ENCODE assay signal across 8 mouse cellular contexts in the genomic region with DNA sequence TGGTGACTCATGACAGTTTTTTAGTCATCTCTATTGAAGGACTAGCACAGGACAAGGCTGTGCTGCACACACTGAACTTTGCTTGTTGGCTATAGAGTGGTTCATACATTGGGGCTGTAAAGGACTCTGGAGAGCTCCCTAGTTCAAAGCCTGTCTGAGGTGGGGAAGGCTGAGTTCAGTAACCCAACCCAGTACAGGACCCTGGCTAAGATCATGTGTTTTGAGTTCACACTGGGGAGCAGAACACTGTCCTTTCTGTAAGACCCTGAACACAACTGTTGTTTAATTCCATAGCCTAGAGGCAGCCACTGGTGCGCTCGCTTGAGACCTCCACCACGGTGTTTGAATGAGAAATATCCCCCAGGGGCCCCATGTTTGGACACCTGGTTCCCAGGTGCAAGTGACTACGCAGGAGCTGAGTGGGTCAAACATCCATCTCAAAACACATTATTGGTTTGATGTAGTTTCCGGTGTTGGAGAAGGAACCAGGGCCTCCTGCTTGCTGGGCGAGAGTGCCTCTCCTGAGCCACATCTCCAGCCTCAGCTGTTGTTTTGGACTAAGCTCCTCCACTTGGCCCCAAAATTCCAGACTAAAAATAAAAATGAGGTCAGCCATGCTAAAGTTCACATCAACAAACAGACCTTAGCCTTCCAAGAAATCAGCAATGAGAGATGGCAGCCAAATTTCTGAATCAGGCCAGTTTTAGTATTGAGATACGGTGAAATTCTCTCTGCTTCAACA. TPM values are rescaled to one million over a fixed set of nuclear protein-coding genes. Genes with fewer than 3 reads are reported as not detected.
DNase-seq lines count a peak whose midpoint lies in the region; ATAC-seq and TF ChIP-seq lines count a peak whose summit lies in the region.

No protein-coding gene starts in this region.

- ATAC-seq in embryonic facial prominence, embryonic 15.5 days (ENCODE audit: insufficient number of reproducible peaks, low FRiP score, low TSS enrichment, low read depth): no peak
- ATAC-seq in intestine, postnatal 0 days: 0 out of 2 replicates have a peak, but pooled peaks have one; percentile 11
- no peak for ATAC-seq in hindbrain, embryonic 14.5 days (ENCODE audit: low FRiP score)

- peak overlapping the region; percentile 63 for H3K27ac ChIP-seq in embryonic facial prominence, embryonic 15.5 days (replicated peaks)
- H3K27ac ChIP-seq in intestine, postnatal 0 days (ENCODE audit: low read depth, low read length): peak overlapping the region; percentile 35
- H3K27ac ChIP-seq in hindbrain, embryonic 14.5 days: no peak overlapping the region

- 56% methylated on average over 7 of the region's 7 CpGs for whole genome bisulfite sequencing in embryonic facial prominence, embryonic 15.5 days
- WGBS in intestine, postnatal 0 days: 67% methylated on average over 7 of the region's 7 CpGs
- 85% methylated on average over 7 of the region's 7 CpGs for WGBS in hindbrain, embryonic 14.5 days

- H3K4me1 ChIP-seq in embryonic facial prominence, embryonic 15.5 days: peaks cover 7% of the 10 kb centered on the region; the same call in 1 of the 2 replicates
- H3K4me1 ChIP-seq in intestine, postnatal 0 days (replicated peaks; ENCODE audit: control insufficient read depth, insufficient read depth, low read length): 0 out of 2 replicates have a peak, but pooled peaks cover 7% of the 10 kb centered on the region
- no peaks in the 10 kb centered on the region for H3K4me1 ChIP-seq in hindbrain, embryonic 14.5 days (replicated peaks; ENCODE audit: control insufficient read depth, insufficient read depth, low read length)

- DNase-seq in embryo, embryonic 11 days: peak; percentile 22
- DNase-seq in embryo, embryonic 10.5 days (ENCODE audit: low spot score): no peak
- DNase-seq in lung, postnatal 25 days (ENCODE audit: low spot score): peak; percentile 60
- no peak for DNase-seq in hindbrain, embryonic 14.5 days (ENCODE audit: low spot score)
- DNase-seq in frontal cortex, postnatal 14 days (ENCODE audit: low spot score in 2 of 2): no peak
- DNase-seq in natural killer cell, adult 2 months (ENCODE audit: low spot score in 2 of 2): no peak

- no peak overlapping the region for H3K4me3 ChIP-seq in embryonic facial prominence, embryonic 15.5 days (replicated peaks)
- no peak overlapping the region for H3K4me3 ChIP-seq in intestine, postnatal 0 days (ENCODE audit: low read depth, low read length)
- no peak overlapping the region for H3K4me3 ChIP-seq in hindbrain, embryonic 14.5 days (replicated peaks; ENCODE audit: low read length)

- H3K9ac ChIP-seq in embryonic facial prominence, embryonic 15.5 days: no peak overlapping the region
- no peak overlapping the region for H3K9ac ChIP-seq in intestine, postnatal 0 days (ENCODE audit: low read depth, low read length)
- no peak overlapping the region for H3K9ac ChIP-seq in hindbrain, embryonic 14.5 days

- TF ChIP-seq CTCF in intestine, postnatal 0 days (IDR thresholded peaks at IDR 0.05; ENCODE audit: low read depth): no peak

- no peaks in the 10 kb centered on the region for H3K36me3 ChIP-seq in embryonic facial prominence, embryonic 15.5 days
- H3K36me3 ChIP-seq in intestine, postnatal 0 days (ENCODE audit: control insufficient read depth, insufficient read depth): no peaks in the 10 kb centered on the region
- no peaks in the 10 kb centered on the region for H3K36me3 ChIP-seq in hindbrain, embryonic 14.5 days (replicated peaks; ENCODE audit: control insufficient read depth, insufficient read depth)

- H3K27me3 ChIP-seq in embryonic facial prominence, embryonic 15.5 days: no peaks in the 10 kb centered on the region
- no peaks in the 10 kb centered on the region for H3K27me3 ChIP-seq in intestine, postnatal 0 days (replicated peaks; ENCODE audit: control insufficient read depth, insufficient read depth, low read length)
- no peaks in the 10 kb centered on the region for H3K27me3 ChIP-seq in hindbrain, embryonic 14.5 days (ENCODE audit: control insufficient read depth, insufficient read depth, low read length)

- no peak overlapping the region for H3K4me2 ChIP-seq in embryonic facial prominence, embryonic 15.5 days (replicated peaks)
- H3K4me2 ChIP-seq in intestine, postnatal 0 days (replicated peaks; ENCODE audit: low read depth): peak overlapping the region; percentile 1
- H3K4me2 ChIP-seq in hindbrain, embryonic 14.5 days (replicated peaks): no peak overlapping the region

- H3K9me3 ChIP-seq in embryonic facial prominence, embryonic 15.5 days (replicated peaks): no peaks in the 10 kb centered on the region
- no peaks in the 10 kb centered on the region for H3K9me3 ChIP-seq in intestine, postnatal 0 days (ENCODE audit: control insufficient read depth)
- no peaks in the 10 kb centered on the region for H3K9me3 ChIP-seq in hindbrain, embryonic 14.5 days (ENCODE audit: control insufficient read depth, low read length)

RNA-seq across cellular contexts. Expression of gene Vps26c, which starts 10.0 kb away (rescaled TPM):
- 55.8 and 56.1 TPM in 2 replicates for polyA plus RNA-seq in embryonic facial prominence, embryonic 15.5 days (2015; fragmentation: Nextera tagmentation; extraction: Ambion mirVana)
- 36.6 and 46.7 TPM in 2 replicates for polyA plus RNA-seq in intestine, postnatal 0 days (2015; fragmentation: Nextera tagmentation; extraction: Ambion mirVana)
- 85.4 and 89.2 TPM in 2 replicates for polyA plus RNA-seq in hindbrain, embryonic 14.5 days (2014; fragmentation: Nextera tagmentation; extraction: Ambion mirVana)

RNA-seq across cellular contexts. Expression of gene Dyrk1a, which starts 33.2 kb away (rescaled TPM):
- polyA plus RNA-seq in embryonic facial prominence, embryonic 15.5 days (2015; fragmentation: Nextera tagmentation; extraction: Ambion mirVana): 9.1 and 9.7 TPM in 2 replicates
- polyA plus RNA-seq in intestine, postnatal 0 days (2015; fragmentation: Nextera tagmentation; extraction: Ambion mirVana): 8.0 and 8.3 TPM in 2 replicates
- polyA plus RNA-seq in hindbrain, embryonic 14.5 days (2014; fragmentation: Nextera tagmentation; extraction: Ambion mirVana): 12.8 and 14.0 TPM in 2 replicates

Comparison
In these comparisons a context has a peak if more than half of its experiments do, and no peak if none do; other contexts are left out.
1. DNase-seq: peak in embryo, embryonic 11 days (single experiment) and lung, postnatal 25 days (single experiment); none in embryo, embryonic 10.5 days (single experiment), hindbrain, embryonic 14.5 days (single experiment), frontal cortex, postnatal 14 days (0 of 2) and natural killer cell, adult 2 months (0 of 2).